Mouse (Mus musculus) C2C12 (cell line): ENCODE results near the gene Rpl18a. TPM values are rescaled to one million over a fixed set of nuclear protein-coding genes. Genes with fewer than 3 reads are reported as not detected.
A peak's percentile ranks its signal among the peaks of the same experiment; 100 is the strongest.

Source experiments
- H3K27me3 ChIP-seq: one replicate; pipeline ENCODE4 v1.6.1; 2011; ENCODE audit not compliant: control insufficient read depth, insufficient read depth, insufficient read length
- H3K36me3 ChIP-seq: one replicate; pipeline ENCODE4 v1.6.1; 2011; ENCODE audit not compliant: control insufficient read depth, insufficient read depth
- H3K4me3 ChIP-seq: one replicate; pipeline ENCODE4 v1.5.1; 2011; ENCODE audit warnings: mild to moderate bottlenecking, control low read depth; ENCODE audit not compliant: poor library complexity, insufficient read depth, severe bottlenecking
- H3K79me2 ChIP-seq: one replicate; pipeline ENCODE4 v1.6.1; 2011; ENCODE audit not compliant: control insufficient read depth, insufficient read depth
- H3K79me3 ChIP-seq: one replicate; pipeline ENCODE4 v1.6.1; 2011; ENCODE audit warnings: low read depth, control low read depth
- H3ac ChIP-seq: one replicate; pipeline ENCODE3; 2011; ENCODE audit warnings: low read depth; ENCODE audit not compliant: control insufficient read depth, insufficient read length
- CEBPB ChIP-seq: IDR thresholded peaks from one replicate; pipeline ENCODE4 v1.6.1; 2011; ENCODE audit warnings: low read depth, mild to moderate bottlenecking, control low read depth, moderate library complexity
- CTCF ChIP-seq: IDR thresholded peaks from one replicate; pipeline ENCODE4 v1.5.1; 2011; ENCODE audit not compliant: control insufficient read depth, insufficient read depth, insufficient read length
- FOSL1 ChIP-seq: IDR thresholded peaks from one replicate; pipeline ENCODE4 v1.8.0; 2011; ENCODE audit warnings: mild to moderate bottlenecking, low read length; ENCODE audit not compliant: poor library complexity, insufficient read depth, severe bottlenecking
- MAX ChIP-seq: IDR thresholded peaks from one replicate; pipeline ENCODE4 v1.6.1; 2011; ENCODE audit warnings: mild to moderate bottlenecking, control low read depth
- MYOD1 ChIP-seq: IDR thresholded peaks from one replicate; pipeline ENCODE4 v1.6.1; 2011; ENCODE audit warnings: low read depth; ENCODE audit not compliant: control insufficient read depth, insufficient read length
- MYOG ChIP-seq: IDR thresholded peaks from one replicate; pipeline ENCODE4 v1.6.1; 2011; ENCODE audit not compliant: control insufficient read depth, insufficient read length; ENCODE audit errors: extremely low read depth
- USF1 ChIP-seq: IDR thresholded peaks from one replicate; pipeline ENCODE4 v1.6.1; 2011; ENCODE audit warnings: low read depth, mild to moderate bottlenecking, control low read depth, moderate library complexity
- microRNA-seq: library from miRNA; unstranded; fragments of <30 nt; microRNA quantifications from one replicate; pipeline ENCODE4, GENCODE M21; 2019; ENCODE audit warnings: borderline microRNAs expressed
- polyA plus RNA-seq: library from polyadenylated mRNA; unstranded; fragments of >200 nt; fragmentation: generic; extraction: Trizol; gene quantifications from one replicate; pipeline ENCODE4 v1.2.1, GENCODE M21; 2012; ENCODE audit warnings: missing spikeins

Gene Rpl18a
- polyA plus RNA-seq, 1 experiment, result 4,918 TPM

GRCm38 (mm10) chr8:70846371-70847154, 50.6 kb downstream of the Rpl18a start:
- peaks cover 6% of the 10 kb centered on the region for H3K27me3 ChIP-seq
- H3ac ChIP-seq, result no peak overlapping the region
- no peaks in the 10 kb centered on the region for H3K36me3 ChIP-seq
- H3K79me2 ChIP-seq, result no peaks in the 10 kb centered on the region
- H3K79me3 ChIP-seq, result no peaks in the 10 kb centered on the region
- peak; percentile 8 for TF ChIP-seq CTCF
- no peak for TF ChIP-seq USF1
- TF ChIP-seq MYOD1, result no peak
- TF ChIP-seq MYOG, result no peak
- no peak for TF ChIP-seq FOSL1
- TF ChIP-seq CEBPB, result no peak
- no peak for TF ChIP-seq MAX
- H3K4me3 ChIP-seq, result no peak overlapping the region

DNA sequence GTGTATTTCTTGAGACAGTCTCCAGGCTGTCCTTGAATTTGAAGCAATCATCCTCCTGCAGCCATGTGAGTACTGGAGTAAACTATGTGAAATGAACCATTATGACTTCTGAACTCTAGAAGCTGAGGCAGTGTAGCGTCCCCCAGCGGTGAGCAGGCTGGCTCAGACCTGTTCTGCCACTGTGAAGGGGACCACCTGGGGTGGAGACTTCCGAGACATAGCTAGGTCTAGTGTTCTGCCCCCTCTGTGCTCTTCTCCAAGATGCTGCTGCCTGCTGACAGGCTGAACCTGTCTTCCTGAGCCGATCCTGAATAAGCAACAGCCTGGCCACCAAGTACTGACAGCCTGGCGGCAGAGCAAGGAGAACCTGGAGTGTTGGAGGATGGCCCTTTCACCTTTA, 52.1 kb downstream of the Rpl18a start:
- TF ChIP-seq CEBPB, result no peak
- no peak for TF ChIP-seq MAX
- no peak for TF ChIP-seq FOSL1
- no peak for TF ChIP-seq MYOD1
- TF ChIP-seq MYOG, result no peak
- no peaks in the 10 kb centered on the region for H3K36me3 ChIP-seq
- H3K79me3 ChIP-seq, result no peaks in the 10 kb centered on the region
- no peak overlapping the region for H3ac ChIP-seq
- no peak overlapping the region for H3K4me3 ChIP-seq
- H3K27me3 ChIP-seq, result peaks cover 6% of the 10 kb centered on the region
- H3K79me2 ChIP-seq, result no peaks in the 10 kb centered on the region

Small RNA genes within 50 kb of the gene (microRNA-seq; reads per million reads assigned to microRNA genes)
- 0.76 reads per million, percentile 16 among the genes with 10 or more reads in this experiment for gene Mir1969
- 1.3 reads per million, percentile 30 among the genes with 10 or more reads in this experiment for gene Mir7067

Other genes with a start within 250 kb of the Rpl18a start
- gene Pgpep1, start 237.0 kb downstream of the Rpl18a start, polyA plus RNA-seq, result 34.9 TPM
- 300 TPM for gene Lsm4, start 224.2 kb downstream of the Rpl18a start, polyA plus RNA-seq
- gene Jund, start 198.5 kb downstream of the Rpl18a start, polyA plus RNA-seq, result 128 TPM
- 0.01 TPM for gene Iqcn, start 194.0 kb downstream of the Rpl18a start, polyA plus RNA-seq
- gene Gm3336, start 178.9 kb downstream of the Rpl18a start, polyA plus RNA-seq, result not detected
- gene Pde4c, start 173.7 kb downstream of the Rpl18a start, polyA plus RNA-seq, result 0.01 TPM
- 14.4 TPM for gene Rab3a, start 142.7 kb downstream of the Rpl18a start, polyA plus RNA-seq
- gene Mpv17l2, start 136.5 kb downstream of the Rpl18a start, polyA plus RNA-seq, result 86.8 TPM
- gene Pik3r2, start 120.7 kb downstream of the Rpl18a start, polyA plus RNA-seq, result 71.7 TPM
- 32.5 TPM for gene Mast3, start 92.4 kb downstream of the Rpl18a start, polyA plus RNA-seq
- 29.3 TPM for gene Il12rb1, start 89.0 kb downstream of the Rpl18a start, polyA plus RNA-seq
- 4.4 TPM for gene Arrdc2, start 57.7 kb downstream of the Rpl18a start, polyA plus RNA-seq
- 3.2 TPM for gene Kcnn1, start 34.2 kb downstream of the Rpl18a start, polyA plus RNA-seq
- gene Ccdc124, start 23.5 kb downstream of the Rpl18a start, polyA plus RNA-seq, result 142 TPM
- 0.13 TPM for gene Slc5a5, start 4.7 kb downstream of the Rpl18a start, polyA plus RNA-seq
- gene Map1s, start 8.5 kb upstream of the Rpl18a start, polyA plus RNA-seq, result 59.7 TPM